Mouse (Mus musculus) urinary bladder, adult 18-20 months (tissue): Measurements from ENCODE around the gene Slc13a5.

Experiments used
- DNase-seq, 2 experiments: peaks; one replicate each; pipeline ENCODE4 v3.0.0; 2022; ENCODE audit warnings: low spot score in 2 of 2, mixed read lengths in 2 of 2

Gene Slc13a5

GRCm38 (mm10) chr11:72205256-72205655 lies 61.8 kb downstream of the Slc13a5 start:
- DNase-seq = no peak

- DNase-seq = no peak
Measured at GRCm38 (mm10) chr11:72203440-72203839, 63.6 kb downstream of the Slc13a5 start.

GRCm38 (mm10) chr11:72196506-72196905 lies 70.5 kb downstream of the Slc13a5 start:
- DNase-seq = no peak

- DNase-seq = no peak
Measured at GRCm38 (mm10) chr11:72194259-72194658, 72.8 kb downstream of the Slc13a5 start.
